Comparison of ENCODE assay signal across 8 mouse cellular contexts in genomic region chr16:65105184-65105931, GRCm38 (mm10). TPM values are rescaled to one million over a fixed set of nuclear protein-coding genes. Genes with fewer than 3 reads are reported as not detected.
DNase-seq lines count a peak whose midpoint lies in the region; ATAC-seq lines count a peak whose summit lies in the region.

TSS of gene Htr1f (minus strand) at chr16:65105854.

- H3K9me3 ChIP-seq in lung, embryonic 15.5 days = no peaks in the 10 kb centered on the region
- H3K9me3 ChIP-seq in hindbrain, embryonic 11.5 days (ENCODE audit: control insufficient read depth, low read length) = no peaks in the 10 kb centered on the region
- H3K9me3 ChIP-seq in midbrain, embryonic 10.5 days (replicated peaks) = no peaks in the 10 kb centered on the region

- H3K36me3 ChIP-seq in lung, embryonic 15.5 days = no peaks in the 10 kb centered on the region
- no peaks in the 10 kb centered on the region for H3K36me3 ChIP-seq in hindbrain, embryonic 11.5 days (ENCODE audit: control insufficient read depth, insufficient read depth, low read length)
- H3K36me3 ChIP-seq in midbrain, embryonic 10.5 days = no peaks in the 10 kb centered on the region

- no peak within 1 kb of the TSS for H3K27ac ChIP-seq in lung, embryonic 15.5 days
- H3K27ac ChIP-seq in hindbrain, embryonic 11.5 days (ENCODE audit: low read depth, low read length) = no peak within 1 kb of the TSS
- H3K27ac ChIP-seq in midbrain, embryonic 10.5 days (replicated peaks) = peak within 1 kb of the TSS; percentile 49

- WGBS in lung, embryonic 15.5 days = 4% methylated on average over 41 of the region's 41 CpGs
- 6% methylated on average over 40 of the region's 41 CpGs for WGBS in hindbrain, embryonic 11.5 days
- WGBS in midbrain, embryonic 10.5 days = 5% methylated on average over 41 of the region's 41 CpGs

- peak; percentile 20 for DNase-seq in adrenal gland, postnatal 25 days
- DNase-seq in adrenal gland, postnatal 4 days (ENCODE audit: low spot score in 2 of 2) = no peak
- DNase-seq in lung, postnatal 25 days (ENCODE audit: low spot score) = no peak
- peak; percentile 61 for DNase-seq in hindbrain, embryonic 11.5 days (ENCODE audit: low spot score)
- DNase-seq in midbrain, embryonic 10.5 days (ENCODE audit: low spot score) = peak; percentile 58
- no peak for DNase-seq in c-Kit-positive CD71-positive TER-119-positive erythroid progenitor cells, embryonic 14.5 days (ENCODE audit: low spot score)

- no peak within 1 kb of the TSS for H3K9ac ChIP-seq in lung, embryonic 15.5 days
- H3K9ac ChIP-seq in hindbrain, embryonic 11.5 days (ENCODE audit: low read depth, low read length) = 0 out of 2 replicates have a peak within 1 kb of the TSS, but pooled peaks have one; percentile 44

- peak within 1 kb of the TSS; percentile 30 for H3K4me3 ChIP-seq in lung, embryonic 15.5 days
- H3K4me3 ChIP-seq in hindbrain, embryonic 11.5 days (ENCODE audit: low read depth, low read length) = peak within 1 kb of the TSS; percentile 37
- peak within 1 kb of the TSS; percentile 60 for H3K4me3 ChIP-seq in midbrain, embryonic 10.5 days

- ATAC-seq in lung, embryonic 15.5 days (ENCODE audit: borderline replicate concordance, extremely low read depth, low FRiP score, low TSS enrichment) = 0 out of 2 replicates have a peak, but pooled peaks have one; percentile 27
- ATAC-seq in hindbrain, embryonic 11.5 days (ENCODE audit: low FRiP score) = peak; percentile 89
- ATAC-seq in CD4-positive, CD25-positive, alpha-beta regulatory T cell, adult 4 months = no peak

- H3K27me3 ChIP-seq in lung, embryonic 15.5 days = peaks cover 19% of the 10 kb centered on the region
- H3K27me3 ChIP-seq in hindbrain, embryonic 11.5 days (ENCODE audit: control insufficient read depth, insufficient read depth, low read length) = peaks cover 6% of the 10 kb centered on the region; the same call in 1 of the 2 replicates
- peaks cover 35% of the 10 kb centered on the region for H3K27me3 ChIP-seq in midbrain, embryonic 10.5 days (ENCODE audit: low read depth, poor library complexity, severe bottlenecking)

- H3K4me2 ChIP-seq in lung, embryonic 15.5 days = peak within 1 kb of the TSS; percentile 66
- peak within 1 kb of the TSS; percentile 92 for H3K4me2 ChIP-seq in hindbrain, embryonic 11.5 days (replicated peaks; ENCODE audit: low read depth, low read length)

- H3K4me1 ChIP-seq in lung, embryonic 15.5 days = peaks cover 3% of the 10 kb centered on the region; the same call in 1 of the 2 replicates
- no peaks in the 10 kb centered on the region for H3K4me1 ChIP-seq in hindbrain, embryonic 11.5 days (replicated peaks; ENCODE audit: control insufficient read depth, insufficient read depth, low read length)
- peaks cover 9% of the 10 kb centered on the region for H3K4me1 ChIP-seq in midbrain, embryonic 10.5 days

RNA-seq across cellular contexts. Expression of gene Htr1f, which starts in this region (rescaled TPM):
- not detected in 2 replicates for total RNA-seq in adrenal gland, postnatal 25 days (2021)
- total RNA-seq in adrenal gland, postnatal 4 days (2021) = under 1 TPM in 1 of 2 experiments, not detected in 1; 0.14 TPM
- not detected in 2 replicates for polyA plus RNA-seq in lung, embryonic 15.5 days (2015; fragmentation: Nextera tagmentation; extraction: Ambion mirVana)
- 0.06 TPM in 2 replicates for polyA plus RNA-seq in hindbrain, embryonic 11.5 days (2014; fragmentation: Nextera tagmentation; extraction: Ambion mirVana)
- 0.09 and 0.20 TPM in 2 replicates for polyA plus RNA-seq in midbrain, embryonic 10.5 days (2016; fragmentation: Nextera tagmentation; extraction: Ambion mirVana)
- not detected for polyA plus RNA-seq in CD4-positive, CD25-positive, alpha-beta regulatory T cell, adult 4 months (2017; shearing (Covaris generic))

Comparison
In these comparisons a context has a peak if more than half of its experiments do, and no peak if none do; other contexts are left out.
1. Peak in DNase-seq in adrenal gland, postnatal 25 days; RNA of the gene not detected or under 1 TPM.
2. Peak in ATAC-seq, H3K4me3 ChIP-seq and H3K4me2 ChIP-seq in lung, embryonic 15.5 days; RNA of the gene not detected or under 1 TPM.
3. Peak in DNase-seq, ATAC-seq, H3K4me3 ChIP-seq, H3K9ac ChIP-seq and H3K4me2 ChIP-seq in hindbrain, embryonic 11.5 days; RNA of the gene not detected or under 1 TPM.
4. Peak in DNase-seq, H3K4me3 ChIP-seq and H3K27ac ChIP-seq in midbrain, embryonic 10.5 days; RNA of the gene not detected or under 1 TPM.